Mouse (Mus musculus) E14TG2a.4 (cell line): ENCODE results near the gene Emc9.

ENCODE experiments used
- CTCF ChIP-seq: conservative IDR thresholded peaks from 2 replicates; pipeline ENCODE4 v1.5.1; 2014; ENCODE audit warnings: low read length
- NANOG ChIP-seq: IDR thresholded peaks from 2 replicates; pipeline ENCODE4 v1.6.1; 2014; ENCODE audit warnings: borderline replicate concordance, low read length, mixed read lengths
- POU5F1 ChIP-seq: IDR thresholded peaks from 2 replicates; pipeline ENCODE4 v1.6.1; 2014; ENCODE audit warnings: low read length, borderline replicate concordance

DNA sequence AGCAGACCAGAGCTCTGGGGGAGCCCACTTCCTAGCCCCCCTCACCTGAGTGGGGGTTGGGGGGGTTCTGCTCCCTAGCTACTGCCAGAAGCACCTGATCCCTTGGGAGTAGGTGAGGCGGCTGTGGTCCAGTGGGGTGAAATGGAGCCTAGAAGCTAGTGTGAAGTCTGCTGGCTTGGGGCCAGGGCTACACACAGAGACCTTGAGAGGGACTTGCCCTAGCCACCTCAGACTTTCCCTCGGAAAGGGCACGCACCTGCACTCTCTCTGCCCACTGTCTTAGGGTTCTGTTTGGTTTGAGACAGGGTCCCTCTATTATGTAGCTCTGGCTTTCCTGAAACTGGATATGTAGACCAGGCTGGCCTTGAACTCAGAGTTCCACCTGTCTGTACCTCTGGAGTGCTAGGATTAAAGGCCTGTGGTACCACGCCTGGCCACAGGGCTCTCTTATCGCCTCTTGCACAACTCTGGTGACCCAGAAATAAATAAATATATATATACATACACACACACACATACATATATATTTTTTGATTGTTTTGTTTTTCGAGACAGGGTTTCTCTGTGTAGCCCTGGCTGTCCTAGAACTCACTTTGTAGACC lies 6.3 kb downstream of the Emc9 start:
- no peak for TF ChIP-seq CTCF
- TF ChIP-seq NANOG: no peak
- no peak for TF ChIP-seq POU5F1
